Mouse (Mus musculus): ENCODE results near the gene Napsa.

Napsa gene

GRCm38 (mm10) chr7:44538756-44539624 is 33.2 kb upstream of the Napsa start:
- DNase-seq = no peak

GRCm38 (mm10) chr7:44542555-44542954 is 29.6 kb upstream of the Napsa start:
- no peak for DNase-seq

- no peak for DNase-seq
Observed at GRCm38 (mm10) chr7:44543071-44543470, 29.1 kb upstream of the Napsa start.

- no peak for DNase-seq
Observed at GRCm38 (mm10) chr7:44546274-44546673, 25.9 kb upstream of the Napsa start.

GRCm38 (mm10) chr7:44547041-44547440 is 25.1 kb upstream of the Napsa start:
- DNase-seq = no peak

GRCm38 (mm10) chr7:44547725-44548124 is 24.5 kb upstream of the Napsa start:
- DNase-seq = no peak

- peak; percentile 99 for DNase-seq
Observed at GRCm38 (mm10) chr7:44548497-44549087, 23.6 kb upstream of the Napsa start, which contains the start of gene Pold1. Gene Pold1, minus strand, starts transcription at chr7:44548849.

GRCm38 (mm10) chr7:44549621-44550408 is 22.4 kb upstream of the Napsa start:
- DNase-seq = no peak

GRCm38 (mm10) chr7:44550409-44550678 is 21.8 kb upstream of the Napsa start:
- DNase-seq = no peak

- DNase-seq = no peak
Observed at GRCm38 (mm10) chr7:44551301-44551700, 20.9 kb upstream of the Napsa start.

- peak in 1 of 2 experiments; percentile 56 for DNase-seq
Observed at GRCm38 (mm10) chr7:44551731-44552130, 20.4 kb upstream of the Napsa start.

- no peak for DNase-seq
Observed at GRCm38 (mm10) chr7:44552141-44552908, 19.9 kb upstream of the Napsa start.

GRCm38 (mm10) chr7:44553196-44553764 is 18.9 kb upstream of the Napsa start:
- peak in 1 of 2 experiments; percentile 79 for DNase-seq

- peak; percentile 94 to 97 for DNase-seq
Observed at GRCm38 (mm10) chr7:44553826-44554225, 18.4 kb upstream of the Napsa start, which contains the start of gene Nr1h2. Gene Nr1h2, minus strand, starts transcription at chr7:44553951.

- DNase-seq = no peak
Observed at GRCm38 (mm10) chr7:44557629-44558028, 14.6 kb upstream of the Napsa start.

- peak; percentile 86 to 92 for DNase-seq
Observed at GRCm38 (mm10) chr7:44560435-44561400, 11.5 kb upstream of the Napsa start.

- DNase-seq = no peak
Observed at GRCm38 (mm10) chr7:44563284-44563683, 8.9 kb upstream of the Napsa start.

GRCm38 (mm10) chr7:44564486-44564885 is 7.7 kb upstream of the Napsa start:
- no peak for DNase-seq

- no peak for DNase-seq
Observed at GRCm38 (mm10) chr7:44565414-44565813, 6.8 kb upstream of the Napsa start.

- no peak for DNase-seq
Observed at GRCm38 (mm10) chr7:44568803-44569202, 3.4 kb upstream of the Napsa start.

- DNase-seq = no peak
Observed at GRCm38 (mm10) chr7:44570989-44571388, 1.2 kb upstream of the Napsa start.
